Mouse (Mus musculus) C2C12 (cell line): Measurements from ENCODE around the gene Adh1.

ENCODE experiments used
- CTCF ChIP-seq: IDR thresholded peaks from one replicate; pipeline ENCODE4 v1.5.1; 2011; ENCODE audit not compliant: control insufficient read depth, insufficient read depth, insufficient read length
- FOSL1 ChIP-seq: IDR thresholded peaks from one replicate; pipeline ENCODE4 v1.8.0; 2011; ENCODE audit warnings: mild to moderate bottlenecking, low read length; ENCODE audit not compliant: poor library complexity, insufficient read depth, severe bottlenecking

- TF ChIP-seq CTCF, result no peak
- no peak for TF ChIP-seq FOSL1
Measured at GRCm38 (mm10) chr3:138229448-138229847, 31.3 kb upstream of the Adh1 start.
